Mouse (Mus musculus) layer of hippocampus, adult 2 months (tissue): Measurements from ENCODE around the gene 2900026A02Rik. TPM values are rescaled to one million over a fixed set of nuclear protein-coding genes. Genes with fewer than 3 reads are reported as not detected.

ENCODE experiments used
- DNase-seq, 2 experiments: peaks; one replicate each; pipeline ENCODE4 v3.0.0; 2022; ENCODE audit warnings: low spot score in 2 of 2
- H3K27ac ChIP-seq: fragments of 200-600 bp; 2 replicates; pipeline ENCODE4 v1.8.1; 2022
- H3K4me3 ChIP-seq: fragments of 200-600 bp; 2 replicates; pipeline ENCODE4 v1.8.1; 2022; ENCODE audit warnings: mild to moderate bottlenecking
- CTCF ChIP-seq: fragments of 200-600 bp; conservative IDR thresholded peaks from 2 replicates; pipeline ENCODE4 v1.8.1; 2022; ENCODE audit warnings: antibody characterized with exemption, mild to moderate bottlenecking, moderate library complexity
- total RNA-seq, 2 experiments: library from RNA; stranded (reverse); gene quantifications; 2 replicates each; pipeline ENCODE4 v1.2.3; 2021

The 2900026A02Rik gene
- total RNA-seq, 2 experiments from 2014 or later: 60.2 to 62.1 TPM

DNA sequence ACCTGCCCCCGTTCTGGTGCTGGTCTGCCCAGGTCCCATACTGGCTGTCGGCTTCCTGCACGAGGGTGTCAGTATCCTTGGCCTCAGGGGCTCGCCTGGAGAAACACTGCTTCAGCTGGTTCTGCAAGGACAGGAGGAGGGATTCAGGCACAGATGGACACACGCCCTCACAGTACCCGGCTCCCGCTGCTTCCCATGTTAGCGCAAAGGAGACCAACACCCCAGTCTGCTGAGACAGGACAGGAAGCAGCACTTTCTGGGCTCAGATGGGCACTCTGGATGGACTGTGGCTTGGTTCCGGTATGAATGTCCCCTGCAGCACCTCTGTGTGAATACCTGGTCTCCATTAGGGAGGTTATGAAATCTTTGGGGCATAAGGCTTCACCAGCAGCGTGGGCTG is 119.6 kb downstream of the 2900026A02Rik start:
- no peak for TF ChIP-seq CTCF
- H3K4me3 ChIP-seq: no peak overlapping the region
- no peak for DNase-seq

DNA sequence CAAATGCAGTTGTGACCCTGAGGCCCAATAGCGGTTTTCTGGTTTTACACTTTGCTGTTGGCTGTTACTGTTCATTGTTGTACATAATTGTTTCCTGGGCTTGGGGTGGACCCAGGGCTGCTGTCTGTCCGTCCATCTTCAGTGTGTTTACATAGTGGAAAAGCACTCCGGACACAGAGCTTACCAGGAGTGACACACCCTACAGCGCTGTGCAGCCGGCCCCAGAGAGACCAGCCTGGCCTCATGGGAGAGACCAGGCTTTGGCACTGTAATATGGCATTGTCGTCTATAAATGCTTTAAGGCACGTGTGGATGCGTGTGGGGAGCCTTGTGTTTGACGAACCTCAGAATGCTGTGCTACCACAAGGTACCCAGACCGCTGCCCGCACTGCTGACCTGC is 120.6 kb downstream of the 2900026A02Rik start:
- Histone ChIP-seq H3K4me3 (no peak overlapping the region), H3K27ac (peak overlapping the region; percentile 56; the same call in 1 of the 2 replicates)
- no peak for DNase-seq
- no peak for TF ChIP-seq CTCF

More for the DNA sequence above, 119.6 kb downstream of the 2900026A02Rik start:
- H3K27ac ChIP-seq: peak overlapping the region; percentile 56; the same call in 1 of the 2 replicates

DNA sequence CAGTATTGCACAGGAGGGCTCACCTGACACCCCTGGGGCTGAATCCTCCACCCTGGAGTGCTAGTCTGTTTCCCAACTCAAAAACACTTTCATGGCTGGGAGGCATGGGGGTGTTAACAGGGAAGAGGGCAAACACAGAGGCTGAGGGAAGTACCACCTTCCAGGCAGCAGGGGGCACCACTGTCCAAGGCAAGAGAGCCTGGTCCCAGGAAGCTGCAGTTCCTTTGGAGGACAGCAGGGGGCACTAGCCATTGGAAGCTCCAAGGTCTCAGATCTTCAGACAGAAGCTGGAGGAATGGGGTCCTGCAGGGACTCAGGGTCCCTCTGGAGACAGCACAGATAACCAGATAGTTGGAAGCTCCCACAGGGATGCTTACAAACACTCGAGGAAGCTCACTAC is 121.5 kb downstream of the 2900026A02Rik start:
- TF ChIP-seq CTCF: peak; percentile 100
- DNase-seq: peak; percentile 86 to 95
- no peak overlapping the region for H3K27ac ChIP-seq
- no peak overlapping the region for H3K4me3 ChIP-seq

DNA sequence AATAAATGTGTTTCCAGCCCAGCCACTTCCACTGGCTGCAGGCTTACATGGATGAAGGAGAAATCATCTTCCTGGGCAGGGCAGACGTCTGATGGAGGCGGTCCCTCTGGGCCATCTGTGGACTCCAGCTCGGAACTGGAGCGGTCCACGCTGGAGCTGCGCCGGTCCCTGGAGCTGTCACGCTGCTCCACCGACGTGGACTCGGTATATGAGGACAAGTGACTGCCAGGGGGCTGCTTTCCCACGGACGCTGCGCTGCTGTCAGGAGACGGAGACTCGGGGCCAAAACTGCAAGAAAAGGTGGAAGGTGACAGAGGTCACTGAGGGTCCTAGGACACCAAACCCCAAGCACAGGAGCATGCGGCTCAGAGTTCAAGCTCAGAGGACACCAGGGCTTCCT is 123.5 kb downstream of the 2900026A02Rik start:
- DNase-seq: no peak
- H3K27ac ChIP-seq: no peak overlapping the region
- H3K4me3 ChIP-seq: no peak overlapping the region
- TF ChIP-seq CTCF: no peak

DNA sequence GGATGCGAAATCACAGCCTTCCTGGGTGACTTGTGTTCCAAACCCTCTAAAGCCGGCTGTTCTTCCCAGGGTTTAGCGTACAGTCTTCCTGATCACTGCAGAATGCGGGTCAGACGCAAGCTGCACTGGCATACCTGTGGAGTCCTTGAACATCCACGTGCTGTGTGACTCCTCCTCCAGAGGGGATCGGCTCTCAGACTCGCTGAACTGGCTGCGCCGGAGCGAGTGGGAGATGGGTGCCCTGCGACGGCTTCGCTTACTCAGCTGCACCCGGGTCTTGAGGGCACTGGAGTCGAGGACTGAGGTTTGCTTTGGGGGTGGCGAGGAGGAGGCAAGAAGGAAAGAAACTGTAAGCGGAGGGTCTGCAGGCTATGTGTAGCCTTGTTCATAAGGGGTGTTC is 125.6 kb downstream of the 2900026A02Rik start:
- no peak for TF ChIP-seq CTCF
- DNase-seq: no peak
- no peak overlapping the region for H3K27ac ChIP-seq
- no peak overlapping the region for H3K4me3 ChIP-seq

DNA sequence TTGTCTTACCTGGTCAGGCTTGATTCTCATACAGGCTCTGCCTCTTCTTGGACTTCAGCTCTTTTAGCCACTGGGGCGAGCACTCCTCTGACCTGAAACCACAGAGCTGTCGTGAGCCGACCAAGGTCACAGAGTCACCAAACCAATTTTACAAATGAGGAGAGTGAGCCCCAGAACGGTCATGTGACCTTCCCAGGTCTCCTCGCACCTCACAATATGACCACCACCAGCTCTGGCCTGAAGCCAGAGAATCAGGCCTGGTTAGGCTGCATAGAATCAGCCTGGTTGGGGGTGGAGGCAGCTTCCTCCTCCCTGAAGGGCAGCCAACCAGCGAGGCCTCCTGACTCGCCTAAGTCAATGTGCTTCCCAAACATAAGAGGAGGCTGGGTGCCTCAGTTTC is 128.6 kb downstream of the 2900026A02Rik start:
- H3K27ac ChIP-seq: no peak overlapping the region
- H3K4me3 ChIP-seq: no peak overlapping the region
- TF ChIP-seq CTCF: no peak
- no peak for DNase-seq

DNA sequence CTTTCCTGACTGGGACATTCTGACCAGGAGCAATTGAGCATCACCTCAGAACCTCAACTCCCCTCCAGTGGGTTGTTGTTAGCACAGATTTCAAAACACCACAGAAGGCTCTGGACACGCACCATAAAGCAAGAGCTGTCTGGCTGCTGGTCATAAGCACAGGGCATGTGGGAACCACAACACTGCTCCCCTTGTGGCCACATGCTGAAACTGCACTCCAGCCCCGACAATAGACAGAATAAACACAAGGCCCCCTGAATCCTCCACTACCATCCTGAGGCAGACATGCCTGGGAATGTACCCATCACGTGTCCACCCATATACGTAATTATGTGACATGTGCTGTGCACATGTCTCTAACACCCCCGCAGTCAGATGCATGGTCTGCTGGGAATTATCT is 129.9 kb downstream of the 2900026A02Rik start:
- H3K4me3 ChIP-seq: no peak overlapping the region
- DNase-seq: peak; percentile 52 to 60
- H3K27ac ChIP-seq: no peak overlapping the region
- peak; percentile 88 for TF ChIP-seq CTCF

DNA sequence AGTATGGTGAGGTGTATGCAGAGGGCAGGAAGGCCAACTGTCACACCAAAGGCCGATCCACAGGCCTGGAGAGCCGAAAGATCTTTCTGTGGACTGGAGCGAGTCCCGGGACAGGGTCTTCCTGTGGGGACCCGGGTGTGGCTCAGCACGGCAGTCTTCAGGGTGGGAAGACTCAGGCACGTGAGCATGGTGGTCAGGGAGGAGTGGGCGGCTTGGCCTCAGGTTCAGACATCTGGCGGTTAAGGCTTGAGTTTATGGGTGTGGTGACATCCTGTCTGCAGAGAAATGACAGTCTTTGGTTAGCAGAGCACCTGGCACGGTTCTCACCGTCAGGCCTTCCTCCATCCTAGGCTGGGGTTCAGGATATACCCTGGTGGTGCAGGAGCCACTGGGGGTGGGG is 130.3 kb downstream of the 2900026A02Rik start:
- DNase-seq: no peak
- no peak for TF ChIP-seq CTCF

DNA sequence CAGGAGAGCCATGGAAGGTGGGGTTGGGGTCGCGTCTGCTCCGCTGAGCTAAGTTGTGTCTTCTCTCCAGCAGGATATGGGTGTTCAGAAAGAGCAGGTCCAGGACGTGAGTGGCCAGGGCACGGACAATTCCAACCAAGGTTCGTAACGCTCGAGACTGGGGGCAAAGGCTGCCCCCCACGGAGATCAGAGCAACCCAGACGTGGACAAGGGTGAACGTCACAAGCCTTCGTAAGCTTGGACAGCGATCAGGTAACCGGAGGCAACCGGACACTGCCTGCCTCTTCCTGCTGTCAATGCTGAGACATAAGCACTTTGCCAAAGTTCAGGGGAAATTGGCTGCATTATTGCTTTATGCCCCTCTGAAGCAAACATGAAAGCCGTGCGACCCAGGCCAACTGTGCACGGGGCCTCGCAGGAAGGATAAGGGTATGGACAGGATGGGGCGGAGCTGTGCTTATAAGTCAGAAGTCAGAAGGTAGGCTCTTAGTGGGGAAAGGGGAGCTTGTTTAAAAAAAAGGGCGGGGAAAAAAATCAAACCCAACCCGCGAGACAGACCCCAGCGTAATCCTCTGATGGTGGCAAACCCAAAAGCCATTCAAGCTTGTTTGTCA is 130.9 kb downstream of the 2900026A02Rik start:
- Histone ChIP-seq H3K27ac (no peak overlapping the region), H3K4me3 (no peak overlapping the region)
- TF ChIP-seq CTCF: no peak
- no peak for DNase-seq

More for the DNA sequence above, 130.3 kb downstream of the 2900026A02Rik start:
- no peak overlapping the region for H3K27ac ChIP-seq
- no peak overlapping the region for H3K4me3 ChIP-seq

DNA sequence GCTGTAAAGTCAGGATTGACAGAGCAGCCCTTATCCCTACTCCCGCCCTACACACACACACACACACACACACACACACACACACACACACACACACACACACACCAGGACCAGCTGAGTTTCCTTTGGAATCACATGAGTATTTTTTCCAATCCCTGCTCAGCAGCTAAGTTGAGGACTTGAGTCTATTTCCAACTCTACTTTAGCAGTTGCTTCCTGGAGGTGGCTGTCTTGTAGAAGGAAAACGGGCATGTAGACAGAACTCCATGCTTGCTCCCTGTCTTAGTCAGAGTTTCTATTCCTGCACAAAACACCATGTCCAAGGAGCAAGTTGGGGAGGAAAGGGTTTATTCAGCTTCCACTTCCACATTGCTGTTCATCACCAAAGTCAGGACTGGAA is 133.6 kb downstream of the 2900026A02Rik start:
- DNase-seq: no peak
- H3K4me3 ChIP-seq: no peak overlapping the region
- no peak for TF ChIP-seq CTCF
- no peak overlapping the region for H3K27ac ChIP-seq

DNA sequence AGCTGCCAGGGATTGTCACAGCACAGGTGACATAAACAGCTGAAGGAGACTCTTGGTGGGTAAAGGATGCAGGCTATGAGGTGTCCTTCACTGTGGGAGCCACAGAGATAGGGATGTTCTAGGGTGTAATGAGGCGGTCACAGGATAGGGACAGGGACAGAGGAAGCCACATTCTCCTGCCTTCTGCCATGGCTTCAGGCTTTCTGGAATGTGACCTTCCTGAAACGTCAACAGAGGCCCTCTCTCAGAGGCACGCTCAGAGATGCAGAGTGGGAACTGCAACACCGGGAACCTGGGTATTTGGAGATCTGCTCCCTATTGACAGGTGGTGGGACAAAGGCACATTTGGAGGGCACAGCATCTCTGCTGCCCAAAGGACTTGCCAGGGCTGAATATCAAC is 134.0 kb downstream of the 2900026A02Rik start:
- no peak for DNase-seq
- Histone ChIP-seq H3K27ac (peak overlapping the region; percentile 33; the same call in 1 of the 2 replicates), H3K4me3 (no peak overlapping the region)
- TF ChIP-seq CTCF: no peak

DNA sequence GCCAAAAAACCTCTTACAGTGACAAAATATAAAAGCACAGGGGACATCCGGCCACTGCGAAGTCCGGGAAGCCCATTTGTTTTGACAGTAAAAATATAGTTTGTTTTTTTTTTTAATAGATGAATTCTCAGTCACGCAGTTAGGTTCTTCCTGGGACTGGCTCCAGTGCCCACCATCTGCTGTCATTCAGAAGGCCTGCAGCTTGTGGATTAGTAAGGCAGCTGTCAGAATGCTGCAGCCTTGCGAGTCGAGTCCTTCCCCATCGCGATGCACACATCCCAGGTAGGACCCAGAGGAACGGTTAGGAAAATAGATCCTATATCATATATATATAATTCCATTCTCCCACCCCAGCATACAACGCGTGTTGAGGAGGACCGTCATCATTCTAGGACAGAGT is 134.6 kb downstream of the 2900026A02Rik start:
- no peak for TF ChIP-seq CTCF
- DNase-seq: peak in 1 of 2 experiments; percentile 73
- H3K4me3 ChIP-seq: no peak overlapping the region
- H3K27ac ChIP-seq: peak overlapping the region; percentile 33; the same call in 1 of the 2 replicates

DNA sequence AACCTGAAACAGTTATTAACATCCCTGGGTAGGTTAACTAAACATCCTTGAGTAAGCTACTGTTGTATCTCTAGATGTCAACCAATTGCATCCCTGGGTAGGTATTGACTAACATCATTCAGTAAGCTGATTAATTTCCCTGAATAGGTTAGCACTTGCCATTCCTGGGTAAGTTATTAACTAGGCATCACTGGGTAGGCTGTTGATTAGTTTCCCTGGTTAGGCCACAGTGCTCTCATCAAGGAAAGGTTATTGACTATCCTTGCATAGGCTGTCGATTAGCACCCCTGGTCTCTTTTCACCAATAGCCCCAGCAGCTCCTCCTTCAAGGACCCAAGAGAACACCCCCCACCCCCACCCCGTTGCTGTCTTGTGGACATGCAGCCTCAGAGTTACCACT is 135.1 kb downstream of the 2900026A02Rik start:
- no peak for DNase-seq
- no peak for TF ChIP-seq CTCF
- H3K4me3 ChIP-seq: no peak overlapping the region
- H3K27ac ChIP-seq: peak overlapping the region; percentile 25; the same call in 1 of the 2 replicates

DNA sequence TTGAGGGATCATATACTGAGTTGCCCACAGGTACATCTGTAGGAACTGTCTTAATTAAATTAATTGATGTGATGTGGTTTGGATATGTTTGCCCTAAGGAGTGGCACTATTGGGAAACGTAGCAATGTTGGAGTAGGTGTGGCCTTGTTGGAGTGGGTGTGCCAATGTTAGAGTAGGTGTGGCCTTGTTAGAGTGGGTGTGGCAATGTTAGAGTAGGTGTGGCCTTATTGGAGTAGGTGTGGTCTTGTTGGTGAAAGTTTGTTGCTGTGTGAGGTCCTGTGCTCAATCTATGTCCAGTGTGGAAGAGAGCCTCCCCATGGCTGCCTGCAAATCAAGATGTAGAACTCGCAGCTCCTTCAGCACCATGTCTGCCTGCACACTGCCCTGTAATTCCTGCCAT is 136.7 kb downstream of the 2900026A02Rik start:
- Histone ChIP-seq H3K27ac (no peak overlapping the region), H3K4me3 (no peak overlapping the region)
- DNase-seq: no peak
- TF ChIP-seq CTCF: no peak
